Mouse (Mus musculus) right cerebral cortex, adult 2 months (tissue): ENCODE data around the gene Gm37240.

ENCODE experiments used
- DNase-seq, 2 experiments: peaks; one replicate each; pipeline ENCODE4 v3.0.0; 2021 to 2022; ENCODE audit warnings: low spot score in 2 of 2

Gm37240 gene

DNA sequence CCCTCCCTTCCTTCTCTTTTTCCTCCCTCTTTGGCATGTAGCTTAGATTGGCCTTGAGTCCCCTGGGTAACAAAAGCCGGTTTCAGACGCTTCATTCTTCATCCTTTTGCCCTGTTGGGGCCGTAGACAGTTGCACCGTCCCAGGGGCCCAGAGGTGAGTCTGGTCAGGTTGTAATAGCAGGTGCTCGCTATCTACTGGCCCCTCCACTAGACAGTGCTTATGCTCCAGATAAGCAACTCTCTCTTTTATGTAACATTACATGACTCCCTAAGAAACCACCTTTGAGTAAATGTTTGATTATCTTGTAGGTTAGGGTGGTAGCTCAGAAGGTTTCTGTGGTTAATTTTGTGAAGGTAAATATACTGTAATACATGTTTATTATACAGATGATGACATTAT lies 1051.3 kb downstream of the Gm37240 start:
- DNase-seq: no peak

DNA sequence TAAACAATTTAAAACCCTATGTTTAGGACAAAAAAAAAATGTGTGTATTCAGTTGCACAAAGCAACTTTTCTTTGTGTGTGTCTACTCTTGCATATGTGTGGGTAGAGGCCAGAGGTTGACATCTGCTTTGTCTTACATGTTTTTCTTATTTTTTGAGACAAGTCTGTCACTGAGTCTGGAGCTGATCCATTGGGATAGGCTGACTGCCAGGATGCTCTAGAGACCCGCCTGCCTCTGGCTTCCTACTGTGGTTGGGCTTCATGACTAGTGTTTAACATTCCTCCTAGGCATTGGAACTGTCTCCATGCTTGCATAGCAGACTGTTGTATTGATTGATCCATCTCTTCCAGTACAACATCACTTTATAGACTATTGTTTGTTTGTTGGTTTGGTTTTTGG lies 1058.0 kb downstream of the Gm37240 start:
- DNase-seq: no peak

DNA sequence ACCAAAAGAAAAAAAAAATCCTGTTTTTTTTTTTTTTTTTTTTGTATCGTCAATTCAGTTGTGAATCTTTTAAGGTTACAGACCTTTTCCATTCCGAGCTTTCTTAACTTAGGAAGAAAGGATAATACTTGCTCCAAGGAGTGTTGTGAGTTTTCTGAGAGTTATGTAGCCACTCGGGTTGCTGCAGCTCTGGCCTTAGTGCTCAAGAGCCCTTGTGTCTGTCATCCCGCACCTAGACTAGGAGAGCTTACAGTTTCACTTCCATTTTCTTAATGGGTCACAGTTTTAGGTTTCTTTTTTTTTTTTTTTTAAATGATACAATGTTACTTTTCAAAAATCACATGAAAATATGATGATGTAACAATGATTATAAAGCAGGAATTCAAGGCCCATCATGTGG lies 1059.7 kb downstream of the Gm37240 start:
- no peak for DNase-seq

GRCm38 (mm10) chr3:84826938-84827337 lies 1060.4 kb downstream of the Gm37240 start:
- DNase-seq: no peak

DNA sequence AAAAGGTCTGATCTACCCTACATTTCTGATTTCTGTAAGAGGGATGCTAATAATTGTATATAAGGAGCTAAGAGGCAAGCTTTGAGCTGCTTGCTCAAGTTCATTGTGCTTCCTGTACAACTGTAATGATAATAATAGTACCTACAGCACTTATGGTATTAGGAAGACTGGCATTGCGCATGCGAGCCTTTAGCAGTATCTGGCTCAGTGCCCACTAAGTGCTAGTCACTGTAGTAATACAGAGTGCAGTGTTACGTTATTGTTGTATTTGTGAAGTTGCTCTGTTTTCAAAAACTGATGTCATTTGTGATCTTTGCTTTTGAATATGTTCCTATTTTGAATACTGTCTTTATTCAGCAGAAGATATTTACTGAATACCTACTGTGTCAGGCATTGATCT lies 1060.9 kb downstream of the Gm37240 start:
- DNase-seq: no peak

DNA sequence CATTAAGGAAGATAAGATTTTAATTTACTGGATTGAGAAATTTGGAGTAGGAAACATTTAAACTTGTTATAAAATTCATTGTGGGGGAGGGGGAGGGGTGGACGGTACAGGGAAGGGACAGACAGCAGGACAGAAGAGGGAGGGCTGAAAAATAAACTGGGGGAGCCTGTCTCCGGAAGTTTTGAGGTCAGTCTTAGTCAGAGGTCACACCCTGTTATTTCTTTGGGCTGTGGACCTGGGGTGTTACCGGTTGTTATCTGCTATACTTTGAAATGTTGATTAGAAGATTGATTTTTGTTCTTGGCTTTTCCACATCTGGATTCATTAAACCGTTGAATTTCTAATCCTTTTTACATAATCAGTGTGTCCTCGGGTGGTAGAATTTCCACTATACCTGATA lies 1061.3 kb downstream of the Gm37240 start:
- no peak for DNase-seq

DNA sequence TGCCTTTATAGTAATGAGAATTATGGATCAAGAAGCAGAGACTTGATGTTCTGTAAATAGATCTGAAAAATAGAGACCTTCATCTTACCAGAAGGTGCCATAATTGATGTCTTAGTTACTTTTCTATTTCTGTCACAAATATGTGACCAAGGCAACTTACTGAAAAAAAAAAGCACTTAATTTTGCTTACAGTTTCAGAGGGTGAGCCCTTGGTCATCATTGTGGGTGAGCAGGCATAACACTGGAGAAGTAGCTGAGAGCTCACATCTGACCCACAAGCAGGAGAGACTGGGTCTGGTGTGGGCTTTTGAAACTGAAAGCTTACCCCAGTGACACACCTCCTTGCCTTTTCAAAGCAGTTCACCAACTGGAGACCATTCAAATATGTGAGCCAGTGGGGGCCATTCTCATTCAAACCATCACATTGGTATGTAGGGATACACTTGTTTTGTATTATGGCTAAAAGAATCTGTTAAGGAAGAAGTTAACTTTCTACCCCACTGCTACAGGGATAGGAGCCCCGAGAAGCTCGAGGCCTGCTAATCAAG lies 1066.6 kb downstream of the Gm37240 start:
- no peak for DNase-seq

DNA sequence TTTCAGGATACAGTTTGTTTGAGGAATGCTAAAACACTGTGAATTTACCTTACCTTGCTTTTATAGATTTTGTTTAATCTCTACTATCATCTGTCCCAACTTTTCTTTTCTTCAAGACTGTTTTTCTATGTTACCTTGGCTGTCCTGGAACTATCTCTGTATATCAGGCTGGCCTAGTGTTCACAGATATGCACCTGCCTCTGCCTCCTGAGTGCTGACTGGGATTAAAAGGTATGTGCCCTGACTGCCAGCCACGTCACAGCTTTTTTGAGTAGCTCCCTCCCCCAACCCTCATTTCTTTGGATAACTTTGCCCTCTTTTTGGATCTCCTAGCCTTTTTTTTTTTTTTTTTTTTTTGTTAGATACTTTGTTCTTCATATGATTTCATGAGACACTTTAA lies 1070.4 kb downstream of the Gm37240 start:
- no peak for DNase-seq

DNA sequence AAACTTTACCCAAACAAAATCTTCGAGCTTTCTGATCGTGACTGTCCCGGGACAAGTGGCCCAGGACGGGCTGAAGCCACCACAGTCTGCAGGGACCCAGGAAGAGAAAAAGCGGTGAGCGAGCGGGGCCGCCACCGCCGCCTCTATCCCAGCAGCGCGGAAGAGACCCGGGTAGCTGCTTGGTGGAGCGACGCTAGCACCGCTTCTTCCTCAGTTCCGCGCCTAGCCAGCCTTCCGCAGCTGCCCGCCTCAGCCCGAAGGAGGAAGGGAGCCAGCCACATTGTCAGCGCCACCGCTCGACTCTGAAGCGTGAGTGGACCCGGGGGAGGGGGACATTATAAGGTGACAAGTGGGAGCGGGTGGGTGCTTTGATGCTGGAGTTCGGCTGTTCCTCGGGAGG lies 1071.9 kb downstream of the Gm37240 start:
- DNase-seq: peak; percentile 45 to 51

DNA sequence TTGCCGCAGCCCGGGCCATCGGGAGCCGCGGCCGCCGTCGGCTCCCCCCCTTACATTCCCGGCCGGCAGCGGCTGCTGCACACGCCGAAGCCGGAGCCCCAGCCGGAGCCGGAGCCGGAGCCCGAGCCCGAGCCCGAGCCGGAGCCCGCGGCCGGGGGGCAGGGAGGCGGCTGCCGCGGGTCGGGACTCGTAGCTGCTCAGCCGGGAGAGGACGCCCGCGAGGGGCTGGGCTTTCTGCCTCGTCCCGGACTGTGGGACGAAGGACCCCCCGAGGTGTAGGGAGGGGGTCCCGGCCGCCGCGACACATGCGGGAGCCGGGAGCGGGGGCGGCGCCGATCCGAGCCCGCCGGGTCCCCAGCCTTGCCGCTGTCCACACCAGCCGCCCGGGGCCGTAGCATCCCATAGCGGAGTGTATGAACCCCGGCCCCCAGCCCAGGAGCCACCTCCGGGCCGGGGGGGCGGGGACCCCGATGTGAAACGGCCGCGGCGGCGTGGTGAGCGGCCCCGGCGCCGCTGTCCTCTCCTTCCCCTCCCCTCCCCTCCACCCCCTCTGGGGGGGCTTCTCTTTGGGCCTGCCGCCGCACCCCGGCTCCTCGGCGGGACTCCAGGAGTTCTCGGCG lies 1072.4 kb downstream of the Gm37240 start, which contains the start of gene Fbxw7:
Gene Fbxw7 (plus strand): TSS at position 507 of the 620 bp plus-strand sequence.
- no peak for DNase-seq

DNA sequence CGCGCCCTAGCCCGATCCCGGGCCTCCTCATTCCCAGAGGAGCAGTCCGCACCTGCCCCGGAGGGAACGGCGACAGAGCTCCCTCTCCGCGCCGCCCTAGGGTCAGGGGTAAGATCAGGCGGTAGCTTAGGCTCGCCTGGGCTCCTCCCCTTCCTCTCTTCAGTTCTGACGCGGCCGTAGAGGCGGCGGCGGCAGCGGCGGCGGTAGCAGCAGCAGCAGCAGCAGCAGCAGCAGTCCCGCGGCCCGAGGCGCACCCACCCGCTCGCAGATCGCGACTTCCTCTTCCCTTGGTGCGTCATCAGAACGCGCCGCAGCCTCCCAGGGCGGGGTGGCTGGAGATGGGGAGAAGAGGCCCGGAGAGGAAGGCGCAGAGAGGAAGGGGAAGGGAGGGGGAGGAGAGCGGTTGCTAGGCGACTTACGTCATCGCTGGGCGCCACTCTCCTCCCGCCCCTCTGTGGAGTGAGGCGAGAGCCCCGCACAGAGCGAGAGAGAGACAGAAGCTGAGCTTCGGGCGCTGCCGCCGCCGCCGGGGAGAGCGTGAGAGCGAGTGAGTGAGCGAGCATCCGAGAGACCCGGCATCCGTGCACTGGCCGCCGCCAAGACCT lies 1073.1 kb downstream of the Gm37240 start:
- peak; percentile 99 to 100 for DNase-seq

GRCm38 (mm10) chr3:84813436-84814156 lies 1073.7 kb downstream of the Gm37240 start:
- DNase-seq: no peak

DNA sequence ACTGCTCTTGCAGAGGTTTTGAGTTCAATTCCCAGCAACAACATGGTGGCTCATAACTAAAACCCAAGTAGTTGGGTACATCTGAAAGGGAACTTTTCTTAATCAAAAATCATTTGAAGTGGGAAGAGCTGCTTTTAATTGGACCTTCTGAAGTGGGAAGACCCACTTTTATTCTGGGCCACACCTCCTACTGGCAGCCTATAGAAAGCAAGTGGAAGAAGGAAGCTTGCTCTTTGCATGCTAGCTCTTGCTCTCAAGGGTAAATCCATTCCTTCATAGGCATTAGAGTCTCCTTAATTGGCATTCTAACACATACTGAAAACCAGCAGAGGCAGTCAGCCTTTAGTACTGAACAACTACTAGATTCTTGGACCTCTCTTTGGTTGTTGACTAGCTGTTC lies 1076.5 kb downstream of the Gm37240 start:
- DNase-seq: no peak

GRCm38 (mm10) chr3:84808906-84809305 lies 1078.4 kb downstream of the Gm37240 start:
- no peak for DNase-seq

- DNase-seq: no peak
These were observed 1079.5 kb downstream of the Gm37240 start for GRCm38 (mm10) chr3:84807826-84808225.

DNA sequence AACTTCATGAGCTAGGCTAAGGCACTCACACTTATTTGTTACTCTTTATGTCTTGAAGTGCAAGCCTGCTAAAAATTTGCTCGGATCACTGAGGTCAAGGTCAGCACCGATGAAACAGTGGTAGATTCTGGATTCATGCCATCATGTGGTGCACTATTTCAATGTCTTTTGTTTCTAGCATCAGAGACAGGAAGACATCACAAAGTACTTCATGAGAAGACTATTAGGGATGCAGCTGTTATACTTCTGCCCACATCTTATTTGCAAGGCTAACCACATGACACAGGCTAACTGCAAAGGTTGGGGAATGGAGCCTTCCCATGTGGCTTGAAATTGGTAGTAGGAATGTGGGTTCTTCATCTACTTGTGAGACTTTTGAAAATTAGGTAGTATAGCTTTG lies 1081.1 kb downstream of the Gm37240 start:
- DNase-seq: no peak

GRCm38 (mm10) chr3:84804036-84804435 lies 1083.3 kb downstream of the Gm37240 start:
- no peak for DNase-seq

DNA sequence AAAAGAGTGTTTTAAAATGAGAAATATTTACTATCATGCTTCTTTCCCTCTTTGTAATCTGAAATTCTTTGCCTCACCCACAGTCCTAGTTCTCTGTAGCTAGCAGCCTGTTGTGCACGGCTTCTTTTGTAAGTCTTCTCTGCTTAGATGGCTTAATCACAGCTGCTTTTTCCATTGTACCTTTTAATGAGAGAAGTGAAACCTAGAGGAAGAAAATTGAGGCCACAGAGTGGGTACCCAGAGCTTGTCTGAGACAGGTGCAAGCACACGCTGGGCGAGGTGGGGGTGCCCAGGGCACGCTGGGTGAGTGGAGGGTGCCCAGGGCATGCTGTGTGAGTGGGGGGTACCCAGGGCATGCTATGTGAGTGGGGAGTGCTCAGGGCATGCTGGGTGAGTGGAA lies 1099.4 kb downstream of the Gm37240 start:
- DNase-seq: no peak

GRCm38 (mm10) chr3:84776084-84776483 lies 1111.2 kb downstream of the Gm37240 start:
- no peak for DNase-seq

GRCm38 (mm10) chr3:84775577-84775976 lies 1111.7 kb downstream of the Gm37240 start:
- DNase-seq: no peak

DNA sequence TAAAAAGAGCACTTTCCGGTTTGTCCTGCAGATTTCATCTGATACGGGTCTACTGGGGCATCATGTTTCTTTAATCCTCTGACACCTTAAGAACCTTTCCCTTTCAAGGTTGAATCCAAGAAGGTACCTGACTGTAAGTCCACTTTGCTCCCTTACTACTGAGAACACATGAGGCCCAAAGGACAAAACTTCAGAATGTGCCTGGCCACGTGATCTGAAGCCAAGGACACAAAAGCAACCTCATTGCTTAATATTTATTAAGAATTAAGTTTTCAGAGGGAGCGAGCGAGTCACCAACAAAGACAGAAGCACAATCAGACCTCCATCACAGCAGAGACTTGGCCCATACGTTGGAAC lies 1112.3 kb downstream of the Gm37240 start:
- no peak for DNase-seq

DNA sequence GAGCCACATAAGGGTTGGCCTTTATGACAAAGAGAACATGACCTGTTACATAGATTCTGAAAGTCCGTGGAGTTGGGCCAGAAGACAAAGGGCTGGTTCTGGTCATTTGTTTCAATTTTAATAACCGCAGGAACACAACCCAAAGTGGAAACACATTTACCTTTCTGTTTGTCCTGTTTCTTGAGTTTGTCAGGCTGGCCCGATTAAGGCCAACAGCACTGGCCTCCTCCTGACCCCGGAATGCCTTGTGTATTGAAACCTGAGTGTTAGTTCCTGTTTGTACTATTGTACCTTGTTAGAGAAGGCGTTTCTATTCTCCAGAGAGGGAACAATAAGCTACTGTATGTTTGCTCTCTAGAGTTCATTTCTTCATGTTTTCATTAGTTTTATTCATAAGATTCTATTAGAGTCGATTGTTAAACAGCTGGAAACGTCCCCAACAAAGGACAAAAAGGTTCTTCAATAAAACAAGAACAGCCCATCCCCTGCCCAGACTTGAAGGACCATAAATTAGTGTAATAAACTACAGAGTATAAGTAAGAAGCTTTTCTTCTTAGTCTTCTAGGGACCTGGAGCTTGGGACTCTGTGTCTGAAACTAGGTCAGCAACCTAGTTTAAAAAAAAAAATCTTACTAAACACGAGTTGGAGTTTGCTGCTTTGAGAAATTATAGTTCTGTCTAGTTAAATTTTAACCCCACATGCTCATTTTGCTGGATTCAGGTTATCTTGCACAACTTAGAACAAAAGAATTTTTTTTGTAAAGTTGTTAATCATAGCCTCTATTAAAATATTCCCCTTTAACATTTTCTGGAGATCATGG lies 1112.9 kb downstream of the Gm37240 start:
- DNase-seq: no peak
